Mouse (Mus musculus) testis, adult 2 months (tissue): Measurements from ENCODE around the gene Mob3a. TPM values are rescaled to one million over a fixed set of nuclear protein-coding genes. Genes with fewer than 3 reads are reported as not detected.
"Not testable (repeated sequence)": the region's sequence is repeated elsewhere in the genome, so short reads cannot be mapped to it uniquely, and the experiment has no call there.

Experiments used
- H3K27ac ChIP-seq: fragments of 200-500 bp; 2 replicates; pipeline ENCODE4 v1.5.1; 2012; ENCODE audit warnings: low read depth, low read length; ENCODE audit not compliant: control insufficient read depth, insufficient read depth
- H3K27me3 ChIP-seq: fragments of 200-500 bp; 2 replicates; pipeline ENCODE4 v1.6.1; 2012; ENCODE audit warnings: mild to moderate bottlenecking, low read length, moderate library complexity; ENCODE audit not compliant: control insufficient read depth, insufficient read depth
- H3K36me3 ChIP-seq: fragments of 200-500 bp; 2 replicates; pipeline ENCODE4 v1.6.1; 2012; ENCODE audit warnings: mild to moderate bottlenecking, low read length; ENCODE audit not compliant: control insufficient read depth, insufficient read depth
- H3K4me1 ChIP-seq: fragments of 200-500 bp; 2 replicates; pipeline ENCODE4 v1.6.1; 2012; ENCODE audit warnings: low read length; ENCODE audit not compliant: control insufficient read depth, insufficient read depth
- H3K4me3 ChIP-seq: fragments of 200-500 bp; 2 replicates; pipeline ENCODE4 v1.5.1; 2012; ENCODE audit warnings: low read depth, mild to moderate bottlenecking, low read length, moderate library complexity, mixed read lengths; ENCODE audit not compliant: control insufficient read depth
- CTCF ChIP-seq: fragments of 200-500 bp; IDR thresholded peaks from 2 replicates; pipeline ENCODE4 v1.5.1; 2012; ENCODE audit warnings: low read depth, mild to moderate bottlenecking, inconsistent platforms, low read length, moderate library complexity; ENCODE audit not compliant: control insufficient read depth, insufficient read depth, insufficient replicate concordance
- POLR2A ChIP-seq: fragments of 200-500 bp; IDR thresholded peaks from 2 replicates; pipeline ENCODE4 v1.6.1; 2012; ENCODE audit warnings: low read depth, mild to moderate bottlenecking, inconsistent platforms, low read length, moderate library complexity; ENCODE audit not compliant: control insufficient read depth
- polyA plus RNA-seq: library from polyadenylated mRNA; depleted of rRNA; stranded (reverse); fragments of >200 nt; gene quantifications from 2 replicates; pipeline ENCODE4 v1.2.3, GENCODE M21; 2012; rRNA removed

The Mob3a gene
- polyA plus RNA-seq, 1 experiment = 11.1 TPM

GRCm38 (mm10) chr10:80653156-80653720 lies 48.5 kb downstream of the Mob3a start:
- Histone ChIP-seq H3K27me3 (no peaks in the 10 kb centered on the region), H3K4me1 (peaks cover 19% of the 10 kb centered on the region), H3K27ac (no peak overlapping the region), H3K36me3 (no peaks in the 10 kb centered on the region), H3K4me3 (no peak overlapping the region)
- TF ChIP-seq CTCF (no peak), POLR2A (no peak)

DNA sequence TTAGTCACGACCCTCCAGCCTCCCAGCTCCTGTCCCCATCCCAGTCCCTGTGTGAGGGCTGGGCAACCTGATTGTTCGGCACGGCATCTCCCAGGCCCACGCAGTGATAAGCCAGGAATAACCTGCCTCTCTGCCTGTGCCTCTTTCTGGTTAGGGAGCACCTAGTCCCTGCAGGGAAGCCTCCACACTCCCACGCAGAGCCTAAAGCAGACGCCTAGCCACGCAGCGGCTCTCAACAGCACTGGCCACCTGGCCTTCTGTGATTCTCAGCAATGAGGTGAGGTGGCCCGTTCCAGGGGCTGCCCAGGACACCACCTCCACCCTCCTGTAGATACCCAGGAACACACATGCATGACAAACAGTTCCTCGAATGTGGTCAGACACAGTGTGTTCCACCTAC lies 51.4 kb downstream of the Mob3a start:
- no peak overlapping the region for H3K4me3 ChIP-seq
- no peaks in the 10 kb centered on the region for H3K36me3 ChIP-seq
- no peak for TF ChIP-seq POLR2A
- TF ChIP-seq CTCF = no peak
- peaks cover 4% of the 10 kb centered on the region for H3K4me1 ChIP-seq
- H3K27ac ChIP-seq = no peak overlapping the region
- H3K27me3 ChIP-seq = no peaks in the 10 kb centered on the region

DNA sequence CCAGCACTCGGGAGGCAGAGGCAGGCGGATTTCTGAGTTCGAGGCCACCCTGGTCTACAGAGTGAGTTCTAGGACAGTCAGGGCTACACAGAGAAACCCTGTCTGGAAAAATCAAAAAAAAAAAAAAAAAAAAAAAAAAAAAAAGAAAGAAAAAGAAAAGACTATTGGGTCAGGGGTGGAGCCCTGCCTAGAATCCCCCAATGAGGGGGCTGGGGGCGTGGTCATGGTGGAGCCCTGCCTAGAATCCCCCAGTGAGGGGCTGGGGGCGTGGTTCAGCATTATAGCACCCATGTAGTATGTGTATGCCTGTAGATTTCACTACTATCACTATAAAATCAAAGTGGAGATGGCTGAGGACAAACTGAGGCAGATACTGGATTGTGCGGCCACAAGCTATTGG lies 51.9 kb downstream of the Mob3a start:
- H3K4me3 ChIP-seq, H3K27me3 ChIP-seq, H3K27ac ChIP-seq, H3K36me3 ChIP-seq, H3K4me1 ChIP-seq: not testable (repeated sequence)

- Histone ChIP-seq H3K27ac (no peak overlapping the region), H3K36me3 (no peaks in the 10 kb centered on the region), H3K27me3 (no peaks in the 10 kb centered on the region), H3K4me3 (no peak overlapping the region), H3K4me1 (peaks cover 13% of the 10 kb centered on the region)
- no peak for TF ChIP-seq POLR2A
- no peak for TF ChIP-seq CTCF
Measured at GRCm38 (mm10) chr10:80646936-80647335, 54.8 kb downstream of the Mob3a start.

DNA sequence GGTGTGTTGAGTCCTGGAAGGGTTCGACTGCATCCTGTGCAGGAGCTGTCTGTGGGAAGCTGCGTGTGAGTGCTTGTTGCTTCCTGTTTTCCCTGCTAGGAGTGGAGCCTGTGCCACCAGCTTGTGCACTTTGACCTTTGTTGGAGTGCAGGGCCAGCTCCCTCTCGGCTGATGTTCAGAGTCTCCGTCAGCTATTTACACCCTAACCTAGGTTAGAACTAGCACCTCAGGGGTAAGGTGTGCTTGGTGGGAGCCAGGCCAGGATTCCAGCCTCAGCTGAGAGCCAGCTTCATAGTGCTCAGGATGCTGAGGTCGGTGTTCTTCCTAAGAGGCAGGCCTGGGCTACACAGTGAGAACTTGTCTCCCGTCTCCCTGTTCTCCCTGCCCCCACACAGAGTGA lies 66.4 kb downstream of the Mob3a start:
- Histone ChIP-seq H3K4me3 (no peak overlapping the region), H3K36me3 (no peaks in the 10 kb centered on the region), H3K27ac (no peak overlapping the region), H3K4me1 (no peaks in the 10 kb centered on the region; the same call in 1 of the 2 replicates), H3K27me3 (no peaks in the 10 kb centered on the region)
- no peak for TF ChIP-seq POLR2A
- no peak for TF ChIP-seq CTCF

Other genes with a start within 250 kb of the Mob3a start
- gene Onecut3, start 207.1 kb downstream of the Mob3a start, polyA plus RNA-seq = 0.43 and 0.52 TPM in 2 replicates
- gene Atp8b3, start 162.9 kb downstream of the Mob3a start, polyA plus RNA-seq = 1,123 and 1,230 TPM in 2 replicates
- gene Rexo1, start 140.4 kb downstream of the Mob3a start, polyA plus RNA-seq = 201 and 214 TPM in 2 replicates
- 7.5 and 7.7 TPM in 2 replicates for gene Klf16, start 124.7 kb downstream of the Mob3a start, polyA plus RNA-seq
- gene Abhd17a, start 111.6 kb downstream of the Mob3a start, polyA plus RNA-seq = 246 and 291 TPM in 2 replicates
- 58.8 and 61.6 TPM in 2 replicates for gene Scamp4, start 99.1 kb downstream of the Mob3a start, polyA plus RNA-seq
- gene Adat3, start 99.1 kb downstream of the Mob3a start, polyA plus RNA-seq = 46.6 and 56.1 TPM in 2 replicates
- 1.9 and 2.1 TPM in 2 replicates for gene Gm49322, start 96.0 kb downstream of the Mob3a start, polyA plus RNA-seq
- gene Csnk1g2, start 79.1 kb downstream of the Mob3a start, polyA plus RNA-seq = 1,079 and 1,184 TPM in 2 replicates
- 18.9 and 20.5 TPM in 2 replicates for gene Btbd2, start 44.9 kb downstream of the Mob3a start, polyA plus RNA-seq
- gene Mknk2, start 23.9 kb downstream of the Mob3a start, polyA plus RNA-seq = 53.5 and 60.4 TPM in 2 replicates
- 339 and 385 TPM in 2 replicates for gene Izumo4, start 207 bp upstream of the Mob3a start, polyA plus RNA-seq
- 178 and 195 TPM in 2 replicates for gene Ap3d1, start 40.3 kb upstream of the Mob3a start, polyA plus RNA-seq
- gene Dot1l, start 53.2 kb upstream of the Mob3a start, polyA plus RNA-seq = 168 and 189 TPM in 2 replicates
- gene Sf3a2, start 96.2 kb upstream of the Mob3a start, polyA plus RNA-seq = 65.7 and 67.4 TPM in 2 replicates
- gene Plekhj1, start 96.6 kb upstream of the Mob3a start, polyA plus RNA-seq = 41.4 and 45.8 TPM in 2 replicates
- gene Amh, start 103.3 kb upstream of the Mob3a start, polyA plus RNA-seq = 2.5 and 3.2 TPM in 2 replicates
- gene Jsrp1, start 111.5 kb upstream of the Mob3a start, polyA plus RNA-seq = 1.2 and 1.4 TPM in 2 replicates
- gene Oaz1, start 124.7 kb upstream of the Mob3a start, polyA plus RNA-seq = 261 and 275 TPM in 2 replicates
- 0.16 and 0.26 TPM in 2 replicates for gene Lingo3, start 142.1 kb upstream of the Mob3a start, polyA plus RNA-seq
- 60.3 and 67.0 TPM in 2 replicates for gene Lsm7, start 153.2 kb upstream of the Mob3a start, polyA plus RNA-seq
- gene Sppl2b, start 153.3 kb upstream of the Mob3a start, polyA plus RNA-seq = 169 and 173 TPM in 2 replicates
- gene Tmprss9, start 169.9 kb upstream of the Mob3a start, polyA plus RNA-seq = 2.0 and 2.7 TPM in 2 replicates
- 76.7 and 104 TPM in 2 replicates for gene Timm13, start 199.0 kb upstream of the Mob3a start, polyA plus RNA-seq
- gene Lmnb2, start 216.3 kb upstream of the Mob3a start, polyA plus RNA-seq = 177 TPM in 2 replicates
- gene Gadd45b, start 228.1 kb upstream of the Mob3a start, polyA plus RNA-seq = 7.8 and 9.1 TPM in 2 replicates